Mouse (Mus musculus) C2C12 (cell line): ENCODE measurements around the gene Tmtc2. TPM values are rescaled to one million over a fixed set of nuclear protein-coding genes. Genes with fewer than 3 reads are reported as not detected.
"Not testable (repeated sequence)": the region's sequence is repeated elsewhere in the genome, so short reads cannot be mapped to it uniquely, and the experiment has no call there.

Source experiments
- H3K27me3 ChIP-seq: one replicate; pipeline ENCODE4 v1.6.1; 2011; ENCODE audit not compliant: control insufficient read depth, insufficient read depth, insufficient read length
- H3K36me3 ChIP-seq: one replicate; pipeline ENCODE4 v1.6.1; 2011; ENCODE audit not compliant: control insufficient read depth, insufficient read depth
- H3K4me3 ChIP-seq: one replicate; pipeline ENCODE4 v1.5.1; 2011; ENCODE audit warnings: mild to moderate bottlenecking, control low read depth; ENCODE audit not compliant: poor library complexity, insufficient read depth, severe bottlenecking
- H3K79me2 ChIP-seq: one replicate; pipeline ENCODE4 v1.6.1; 2011; ENCODE audit not compliant: control insufficient read depth, insufficient read depth
- H3K79me3 ChIP-seq: one replicate; pipeline ENCODE4 v1.6.1; 2011; ENCODE audit warnings: low read depth, control low read depth
- H3ac ChIP-seq: one replicate; pipeline ENCODE3; 2011; ENCODE audit warnings: low read depth; ENCODE audit not compliant: control insufficient read depth, insufficient read length
- CEBPB ChIP-seq: IDR thresholded peaks from one replicate; pipeline ENCODE4 v1.6.1; 2011; ENCODE audit warnings: low read depth, mild to moderate bottlenecking, control low read depth, moderate library complexity
- CTCF ChIP-seq: IDR thresholded peaks from one replicate; pipeline ENCODE4 v1.5.1; 2011; ENCODE audit not compliant: control insufficient read depth, insufficient read depth, insufficient read length
- FOSL1 ChIP-seq: IDR thresholded peaks from one replicate; pipeline ENCODE4 v1.8.0; 2011; ENCODE audit warnings: mild to moderate bottlenecking, low read length; ENCODE audit not compliant: poor library complexity, insufficient read depth, severe bottlenecking
- MAX ChIP-seq: IDR thresholded peaks from one replicate; pipeline ENCODE4 v1.6.1; 2011; ENCODE audit warnings: mild to moderate bottlenecking, control low read depth
- MYOD1 ChIP-seq: IDR thresholded peaks from one replicate; pipeline ENCODE4 v1.6.1; 2011; ENCODE audit warnings: low read depth; ENCODE audit not compliant: control insufficient read depth, insufficient read length
- MYOG ChIP-seq: IDR thresholded peaks from one replicate; pipeline ENCODE4 v1.6.1; 2011; ENCODE audit not compliant: control insufficient read depth, insufficient read length; ENCODE audit errors: extremely low read depth
- USF1 ChIP-seq: IDR thresholded peaks from one replicate; pipeline ENCODE4 v1.6.1; 2011; ENCODE audit warnings: low read depth, mild to moderate bottlenecking, control low read depth, moderate library complexity
- polyA plus RNA-seq: library from polyadenylated mRNA; unstranded; fragments of >200 nt; fragmentation: generic; extraction: Trizol; gene quantifications from one replicate; pipeline ENCODE4 v1.2.1, GENCODE M21; 2012; ENCODE audit warnings: missing spikeins

Tmtc2 gene
- polyA plus RNA-seq, 1 experiment: 0.25 TPM

GRCm38 (mm10) chr10:105280933-105281332 is 293.3 kb downstream of the Tmtc2 start:
- TF ChIP-seq CTCF (no peak), MAX (no peak), MYOG (no peak), MYOD1 (no peak), USF1 (no peak), FOSL1 (no peak), CEBPB (no peak)
- H3K4me3 ChIP-seq: no peak overlapping the region
- H3K27me3 ChIP-seq: no peaks in the 10 kb centered on the region
- H3K36me3 ChIP-seq: no peaks in the 10 kb centered on the region
- H3K79me3 ChIP-seq: no peaks in the 10 kb centered on the region
- no peaks in the 10 kb centered on the region for H3K79me2 ChIP-seq
- no peak overlapping the region for H3ac ChIP-seq

- no peaks in the 10 kb centered on the region for H3K79me3 ChIP-seq
- no peaks in the 10 kb centered on the region for H3K79me2 ChIP-seq
- H3K27me3 ChIP-seq: no peaks in the 10 kb centered on the region
- TF ChIP-seq USF1: no peak
- TF ChIP-seq MAX: no peak
- no peak for TF ChIP-seq CTCF
- no peak for TF ChIP-seq MYOD1
- TF ChIP-seq FOSL1: no peak
- TF ChIP-seq CEBPB: no peak
- TF ChIP-seq MYOG: no peak
- no peak overlapping the region for H3K4me3 ChIP-seq
- H3K36me3 ChIP-seq: no peaks in the 10 kb centered on the region
- no peak overlapping the region for H3ac ChIP-seq
Measured at GRCm38 (mm10) chr10:105260053-105260452, 314.2 kb downstream of the Tmtc2 start.

- not testable (repeated sequence) for H3ac ChIP-seq, H3K36me3 ChIP-seq, H3K27me3 ChIP-seq, H3K79me3 ChIP-seq, H3K4me3 ChIP-seq, H3K79me2 ChIP-seq
Measured at GRCm38 (mm10) chr10:105238291-105238690, 336.0 kb downstream of the Tmtc2 start.

GRCm38 (mm10) chr10:105232864-105233263 is 341.4 kb downstream of the Tmtc2 start:
- H3K27me3 ChIP-seq: no peaks in the 10 kb centered on the region
- no peaks in the 10 kb centered on the region for H3K36me3 ChIP-seq
- H3K79me3 ChIP-seq: no peaks in the 10 kb centered on the region
- TF ChIP-seq MYOD1: no peak
- TF ChIP-seq FOSL1: no peak
- TF ChIP-seq MYOG: no peak
- no peak for TF ChIP-seq CTCF
- no peak for TF ChIP-seq CEBPB
- TF ChIP-seq MAX: no peak
- TF ChIP-seq USF1: no peak
- H3ac ChIP-seq: no peak overlapping the region
- H3K4me3 ChIP-seq: no peak overlapping the region
- no peaks in the 10 kb centered on the region for H3K79me2 ChIP-seq

GRCm38 (mm10) chr10:105230416-105230815 is 343.8 kb downstream of the Tmtc2 start:
- H3K27me3 ChIP-seq: no peaks in the 10 kb centered on the region

GRCm38 (mm10) chr10:105228623-105229022 is 345.6 kb downstream of the Tmtc2 start:
- no peak overlapping the region for H3ac ChIP-seq
- TF ChIP-seq MYOD1 (no peak), MAX (no peak), MYOG (no peak)
- no peaks in the 10 kb centered on the region for H3K27me3 ChIP-seq
- no peaks in the 10 kb centered on the region for H3K79me3 ChIP-seq
- no peaks in the 10 kb centered on the region for H3K36me3 ChIP-seq
- H3K4me3 ChIP-seq: no peak overlapping the region
- H3K79me2 ChIP-seq: no peaks in the 10 kb centered on the region

More at GRCm38 (mm10) chr10:105230416-105230815, 343.8 kb downstream of the Tmtc2 start:
- TF ChIP-seq USF1 (no peak), CTCF (no peak), MAX (no peak), CEBPB (no peak), FOSL1 (no peak), MYOD1 (no peak)
- Histone ChIP-seq H3K79me3 (no peaks in the 10 kb centered on the region), H3K36me3 (no peaks in the 10 kb centered on the region), H3ac (no peak overlapping the region), H3K79me2 (no peaks in the 10 kb centered on the region), H3K4me3 (no peak overlapping the region)

- H3K27me3 ChIP-seq: no peaks in the 10 kb centered on the region
- H3K4me3 ChIP-seq: no peak overlapping the region
- TF ChIP-seq CEBPB (no peak), FOSL1 (no peak), MYOD1 (no peak), MAX (no peak), CTCF (no peak), MYOG (no peak), USF1 (no peak)
- H3K79me3 ChIP-seq: no peaks in the 10 kb centered on the region
- no peaks in the 10 kb centered on the region for H3K36me3 ChIP-seq
- no peaks in the 10 kb centered on the region for H3K79me2 ChIP-seq
- H3ac ChIP-seq: no peak overlapping the region
Measured at GRCm38 (mm10) chr10:105227631-105228030, 346.6 kb downstream of the Tmtc2 start.
